Comparison of ENCODE assay signal across 9 mouse cellular contexts in genomic region chr6:92413982-92414381, GRCm38 (mm10).
DNase-seq lines count a peak whose midpoint lies in the region; ATAC-seq lines count a peak whose summit lies in the region.
"Had no signal": no experiment of that assay in that cellular context is flagged by ENCODE, and none has a peak within 500 bp of the region (broad histone marks: within the 10 kb centered on the region; RNA-seq: fewer than 3 reads in every experiment).

No protein-coding gene starts in this region.

- 42% methylated on average over 1 of the region's 1 CpGs for WGBS in limb, embryonic 12.5 days
- 68% methylated on average over 1 of the region's 1 CpGs for WGBS in limb, embryonic 10.5 days
- WGBS in embryonic facial prominence, embryonic 15.5 days: 25% methylated on average over 1 of the region's 1 CpGs
- WGBS in limb, embryonic 13.5 days: 55% methylated on average over 1 of the region's 1 CpGs
- WGBS in stomach, embryonic 14.5 days: 47% methylated on average over 1 of the region's 1 CpGs

- H3K4me1 ChIP-seq in limb, embryonic 12.5 days (replicated peaks): peaks cover 20% of the 10 kb centered on the region
- H3K4me1 ChIP-seq in limb, embryonic 10.5 days: peaks cover 21% of the 10 kb centered on the region
- H3K4me1 ChIP-seq in embryonic facial prominence, embryonic 15.5 days: peaks cover 20% of the 10 kb centered on the region
- peaks cover 21% of the 10 kb centered on the region for H3K4me1 ChIP-seq in limb, embryonic 13.5 days
- peaks cover 18% of the 10 kb centered on the region for H3K4me1 ChIP-seq in stomach, embryonic 14.5 days (ENCODE audit: control insufficient read depth, insufficient read depth, low read length)

- H3K27ac ChIP-seq in limb, embryonic 12.5 days: 0 out of 2 replicates have a peak overlapping the region, but pooled peaks have one; percentile 66
- H3K27ac ChIP-seq in limb, embryonic 10.5 days: no peak overlapping the region
- peak overlapping the region; percentile 75 for H3K27ac ChIP-seq in embryonic facial prominence, embryonic 15.5 days (replicated peaks)
- H3K27ac ChIP-seq in limb, embryonic 13.5 days: peak overlapping the region; percentile 74; the same call in 1 of the 2 replicates
- H3K27ac ChIP-seq in stomach, embryonic 14.5 days (ENCODE audit: low read length): peak overlapping the region; percentile 90

- H3K36me3 ChIP-seq in limb, embryonic 12.5 days: peaks cover 21% of the 10 kb centered on the region
- H3K36me3 ChIP-seq in limb, embryonic 10.5 days: peaks cover 15% of the 10 kb centered on the region
- H3K36me3 ChIP-seq in embryonic facial prominence, embryonic 15.5 days: peaks cover 18% of the 10 kb centered on the region; the same call in 1 of the 2 replicates
- peaks cover 25% of the 10 kb centered on the region for H3K36me3 ChIP-seq in limb, embryonic 13.5 days
- peaks cover 13% of the 10 kb centered on the region for H3K36me3 ChIP-seq in stomach, embryonic 14.5 days (ENCODE audit: control insufficient read depth, insufficient read depth, low read length)

- no peak overlapping the region for H3K4me2 ChIP-seq in limb, embryonic 12.5 days
- no peak overlapping the region for H3K4me2 ChIP-seq in embryonic facial prominence, embryonic 15.5 days (replicated peaks)
- no peak overlapping the region for H3K4me2 ChIP-seq in limb, embryonic 13.5 days (replicated peaks)
- no peak overlapping the region for H3K4me2 ChIP-seq in stomach, embryonic 14.5 days (replicated peaks; ENCODE audit: low read depth, low read length)

- no peak for ATAC-seq in limb, embryonic 12.5 days (ENCODE audit: insufficient number of reproducible peaks, insufficient read depth, low FRiP score, low TSS enrichment, low read depth)
- no peak for ATAC-seq in embryonic facial prominence, embryonic 15.5 days (ENCODE audit: insufficient number of reproducible peaks, low FRiP score, low TSS enrichment, low read depth)
- peak; percentile 22; the same call in 1 of the 2 replicates for ATAC-seq in limb, embryonic 13.5 days (ENCODE audit: low FRiP score, low read depth)
- no peak for ATAC-seq in stomach, embryonic 14.5 days (ENCODE audit: insufficient number of reproducible peaks, insufficient read depth, low FRiP score, low read depth)

- no peaks in the 10 kb centered on the region for H3K9me3 ChIP-seq in limb, embryonic 12.5 days
- no peaks in the 10 kb centered on the region for H3K9me3 ChIP-seq in limb, embryonic 10.5 days (replicated peaks)
- H3K9me3 ChIP-seq in embryonic facial prominence, embryonic 15.5 days (replicated peaks): no peaks in the 10 kb centered on the region
- H3K9me3 ChIP-seq in limb, embryonic 13.5 days: no peaks in the 10 kb centered on the region
- H3K9me3 ChIP-seq in stomach, embryonic 14.5 days (ENCODE audit: control insufficient read depth, low read depth, low read length): no peaks in the 10 kb centered on the region

- no peak overlapping the region for H3K4me3 ChIP-seq in limb, embryonic 12.5 days (replicated peaks)
- H3K4me3 ChIP-seq in limb, embryonic 10.5 days: no peak overlapping the region
- no peak overlapping the region for H3K4me3 ChIP-seq in embryonic facial prominence, embryonic 15.5 days (replicated peaks)
- H3K4me3 ChIP-seq in limb, embryonic 13.5 days: no peak overlapping the region
- H3K4me3 ChIP-seq in stomach, embryonic 14.5 days (ENCODE audit: low read depth, low read length): no peak overlapping the region

- no peak for DNase-seq in limb, embryonic 10.5 days (ENCODE audit: low spot score)
- no peak for DNase-seq in kidney, postnatal 10 days
- DNase-seq in ovary, postnatal 14 days (ENCODE audit: low spot score): no peak
- DNase-seq: cerebellum, postnatal 14 days had no signal

- no peak overlapping the region for H3K9ac ChIP-seq in limb, embryonic 12.5 days (replicated peaks)
- H3K9ac ChIP-seq in embryonic facial prominence, embryonic 15.5 days: no peak overlapping the region
- no peak overlapping the region for H3K9ac ChIP-seq in limb, embryonic 13.5 days
- no peak overlapping the region for H3K9ac ChIP-seq in stomach, embryonic 14.5 days (replicated peaks; ENCODE audit: low read depth, low read length)

- no peaks in the 10 kb centered on the region; the same call in 1 of the 2 replicates for H3K27me3 ChIP-seq in limb, embryonic 12.5 days
- no peaks in the 10 kb centered on the region for H3K27me3 ChIP-seq in limb, embryonic 10.5 days (ENCODE audit: low read depth, poor library complexity, severe bottlenecking)
- H3K27me3 ChIP-seq in embryonic facial prominence, embryonic 15.5 days: no peaks in the 10 kb centered on the region
- H3K27me3 ChIP-seq in limb, embryonic 13.5 days: no peaks in the 10 kb centered on the region
- no peaks in the 10 kb centered on the region for H3K27me3 ChIP-seq in stomach, embryonic 14.5 days (ENCODE audit: control insufficient read depth, insufficient read depth, low read length)
- H3K27me3 ChIP-seq: CH12.LX had no signal
